Mouse (Mus musculus) liver, embryonic 14 days (tissue): ENCODE results near the gene Grb7. TPM values are rescaled to one million over a fixed set of nuclear protein-coding genes. Genes with fewer than 3 reads are reported as not detected.

Experiments
- polyA plus RNA-seq: library from polyadenylated mRNA; depleted of rRNA; stranded (reverse); fragments of >200 nt; gene quantifications from 2 replicates; pipeline ENCODE4 v1.2.3, GENCODE M21; 2012; rRNA removed

Grb7 gene
- 16.0 and 16.1 TPM in 2 replicates for polyA plus RNA-seq

GRCm38 (mm10) chr11:98446213-98446561, at the start of gene Grb7:
TSS of gene Grb7 (plus strand) at chr11:98446394.

GRCm38 (mm10) chr11:98400161-98400726, 46.0 kb upstream of the Grb7 start, which contains the start of gene Pgap3:
TSS of gene Pgap3 (minus strand) at chr11:98400490.

GRCm38 (mm10) chr11:98412273-98412796, 33.9 kb upstream of the Grb7 start, which contains the start of gene Erbb2:
TSS of gene Erbb2 (plus strand) at chr11:98412470.

GRCm38 (mm10) chr11:98438331-98439158, 7.6 kb upstream of the Grb7 start, which contains the start of gene Mien1:
TSS of gene Mien1 (minus strand) at chr11:98438991.

Other genes starting within 250 kb of the Grb7 start
- 9.6 and 11.0 TPM in 2 replicates for gene Cdk12, start 243.3 kb upstream of the Grb7 start, polyA plus RNA-seq
- 0.02 TPM in 1 of 2 replicates, not detected in the other for gene Neurod2, start 116.7 kb upstream of the Grb7 start, polyA plus RNA-seq
- 0.03 and 0.07 TPM in 2 replicates for gene Ppp1r1b, start 98.0 kb upstream of the Grb7 start, polyA plus RNA-seq
- gene Stard3, start 88.0 kb upstream of the Grb7 start, polyA plus RNA-seq: 14.5 and 15.8 TPM in 2 replicates
- 0.05 and 0.27 TPM in 2 replicates for gene Tcap, start 62.6 kb upstream of the Grb7 start, polyA plus RNA-seq
- gene Pnmt, start 59.9 kb upstream of the Grb7 start, polyA plus RNA-seq: not detected in 2 replicates
- 2.8 and 3.0 TPM in 2 replicates for gene Pgap3, start 45.9 kb upstream of the Grb7 start, polyA plus RNA-seq
- 1.0 and 1.1 TPM in 2 replicates for gene Erbb2, start 33.9 kb upstream of the Grb7 start, polyA plus RNA-seq
- 31.4 and 33.3 TPM in 2 replicates for gene Mien1, start 7.4 kb upstream of the Grb7 start, polyA plus RNA-seq
- gene Ikzf3, start 99.6 kb downstream of the Grb7 start, polyA plus RNA-seq: 0.12 and 0.14 TPM in 2 replicates
- 0.25 and 0.54 TPM in 2 replicates for gene Zpbp2, start 104.7 kb downstream of the Grb7 start, polyA plus RNA-seq
- 24.1 and 28.1 TPM in 2 replicates for gene Ormdl3, start 141.0 kb downstream of the Grb7 start, polyA plus RNA-seq
- not detected in 2 replicates for gene Lrrc3c, start 151.9 kb downstream of the Grb7 start, polyA plus RNA-seq
- gene Gm12355, start 179.3 kb downstream of the Grb7 start, polyA plus RNA-seq: 0.12 and 0.22 TPM in 2 replicates
- not detected in 2 replicates for gene Gsdma3, start 180.0 kb downstream of the Grb7 start, polyA plus RNA-seq
- gene Gsdma2, start 200.4 kb downstream of the Grb7 start, polyA plus RNA-seq: not detected in 2 replicates
- 0.01 TPM in 1 of 2 replicates, not detected in the other for gene Gsdma, start 218.0 kb downstream of the Grb7 start, polyA plus RNA-seq
- 72.1 and 78.6 TPM in 2 replicates for gene Psmd3, start 236.2 kb downstream of the Grb7 start, polyA plus RNA-seq